Mouse (Mus musculus) liver, adult (tissue): Measurements from ENCODE around the gene Tex22.

Experiments used
- GATA4 ChIP-seq: IDR thresholded peaks from 2 replicates; pipeline ENCODE4 v1.6.1; 2014; ENCODE audit warnings: mild to moderate bottlenecking, low read length; ENCODE audit not compliant: insufficient replicate concordance

Tex22 gene

GRCm38 (mm10) chr12:113073420-113074328 lies 628 bp upstream of the Tex22 start:
- TF ChIP-seq GATA4, result no peak

- no peak for TF ChIP-seq GATA4
These were observed 757 bp downstream of the Tex22 start for GRCm38 (mm10) chr12:113075063-113075454.

- no peak for TF ChIP-seq GATA4
These were observed 1.2 kb downstream of the Tex22 start for GRCm38 (mm10) chr12:113075486-113075885.

GRCm38 (mm10) chr12:113087276-113087675 lies 13.0 kb downstream of the Tex22 start:
- no peak for TF ChIP-seq GATA4

- no peak for TF ChIP-seq GATA4
These were observed 13.7 kb downstream of the Tex22 start for GRCm38 (mm10) chr12:113088026-113088425.

GRCm38 (mm10) chr12:113089107-113089506 lies 14.8 kb downstream of the Tex22 start:
- no peak for TF ChIP-seq GATA4

GRCm38 (mm10) chr12:113090053-113090452 lies 15.8 kb downstream of the Tex22 start:
- TF ChIP-seq GATA4, result no peak

GRCm38 (mm10) chr12:113097040-113097439 lies 22.7 kb downstream of the Tex22 start:
- TF ChIP-seq GATA4, result no peak

- no peak for TF ChIP-seq GATA4
These were observed 23.5 kb downstream of the Tex22 start, which contains the start of gene Mta1 for GRCm38 (mm10) chr12:113097749-113098281. Gene Mta1, plus strand, starts transcription at chr12:113098278.

- TF ChIP-seq GATA4, result no peak
These were observed 24.3 kb downstream of the Tex22 start for GRCm38 (mm10) chr12:113098530-113099151.

- no peak for TF ChIP-seq GATA4
These were observed 25.4 kb downstream of the Tex22 start for GRCm38 (mm10) chr12:113099470-113100237.

- TF ChIP-seq GATA4, result no peak
These were observed 26.3 kb downstream of the Tex22 start for GRCm38 (mm10) chr12:113100448-113101076.

GRCm38 (mm10) chr12:113101251-113101960 lies 27.1 kb downstream of the Tex22 start:
- no peak for TF ChIP-seq GATA4

GRCm38 (mm10) chr12:113102461-113102860 lies 28.2 kb downstream of the Tex22 start:
- TF ChIP-seq GATA4, result no peak
